Mouse (Mus musculus): ENCODE data around the gene Inppl1.

GRCm38 (mm10) chr7:101844186-101844585 lies 6.2 kb upstream of the Inppl1 start:
- TF ChIP-seq CTCF (IDR thresholded peaks at IDR 0.05; ENCODE audit: control insufficient read depth, insufficient read depth, insufficient replicate concordance, low read depth, low read length), result no peak
- no peak for TF ChIP-seq POLR2A (IDR thresholded peaks at IDR 0.05; ENCODE audit: control insufficient read depth, low read depth, low read length)

Measured in testis, adult 2 months (tissue).